Mouse (Mus musculus) right cerebral cortex, adult 18-20 months (tissue): ENCODE data around the gene Foxe1.
A peak's percentile ranks its signal among the peaks of the same experiment; 100 is the strongest.

Source experiments
- DNase-seq: peaks from one replicate; pipeline ENCODE4 v3.0.0; 2022; ENCODE audit warnings: mixed read lengths

Foxe1 gene

GRCm38 (mm10) chr4:46348897-46349296 is 5.5 kb downstream of the Foxe1 start:
- DNase-seq = no peak

- no peak for DNase-seq
Measured at GRCm38 (mm10) chr4:46349530-46349929, 6.1 kb downstream of the Foxe1 start.

- no peak for DNase-seq
Measured at GRCm38 (mm10) chr4:46353045-46353444, 9.6 kb downstream of the Foxe1 start.

GRCm38 (mm10) chr4:46356351-46357133 is 13.1 kb downstream of the Foxe1 start:
- DNase-seq = peak; percentile 9

GRCm38 (mm10) chr4:46359539-46360253 is 16.3 kb downstream of the Foxe1 start:
- no peak for DNase-seq

GRCm38 (mm10) chr4:46361258-46361657 is 17.8 kb downstream of the Foxe1 start:
- peak; percentile 84 for DNase-seq

GRCm38 (mm10) chr4:46364360-46364759 is 21.0 kb downstream of the Foxe1 start:
- DNase-seq = no peak

GRCm38 (mm10) chr4:46367487-46367959 is 24.1 kb downstream of the Foxe1 start:
- no peak for DNase-seq

GRCm38 (mm10) chr4:46369070-46369469 is 25.7 kb downstream of the Foxe1 start:
- no peak for DNase-seq

- DNase-seq = no peak
Measured at GRCm38 (mm10) chr4:46370406-46370805, 27.0 kb downstream of the Foxe1 start.

- DNase-seq = peak; percentile 21
Measured at GRCm38 (mm10) chr4:46371030-46371429, 27.6 kb downstream of the Foxe1 start.

- DNase-seq = no peak
Measured at GRCm38 (mm10) chr4:46374455-46374854, 31.0 kb downstream of the Foxe1 start.

GRCm38 (mm10) chr4:46374869-46375368 is 31.5 kb downstream of the Foxe1 start:
- DNase-seq = peak; percentile 87

- no peak for DNase-seq
Measured at GRCm38 (mm10) chr4:46388556-46388955, 45.1 kb downstream of the Foxe1 start.

GRCm38 (mm10) chr4:46389013-46389611 is 45.7 kb downstream of the Foxe1 start, which contains the start of gene Trmo:
Trmo (minus strand) TSS chr4:46389437.
- peak; percentile 95 for DNase-seq

GRCm38 (mm10) chr4:46389612-46390341 is 46.4 kb downstream of the Foxe1 start:
- peak; percentile 31 for DNase-seq

GRCm38 (mm10) chr4:46390390-46390970 is 47.1 kb downstream of the Foxe1 start:
- DNase-seq = peak; percentile 63

- DNase-seq = no peak
Measured at GRCm38 (mm10) chr4:46394388-46394787, 51.0 kb downstream of the Foxe1 start.

- no peak for DNase-seq
Measured at GRCm38 (mm10) chr4:46395736-46396135, 52.3 kb downstream of the Foxe1 start.
